Mouse (Mus musculus) mature B cell (primary cell): ENCODE data around the gene Trim44.

Experiments
- in situ Hi-C: fragments of 300-500 bp; cut with MboI; formaldehyde crosslinking; loops from 2 replicates; pipeline ENCODE4 v1.14.3; 2019

The Trim44 gene

GRCm38 (mm10) chr2:102364565-102365200, 42.9 kb downstream of the Trim44 start:
- in situ Hi-C loops: no loop called here

GRCm38 (mm10) chr2:102362896-102363530, 44.6 kb downstream of the Trim44 start:
- in situ Hi-C loops: no loop called here

- in situ Hi-C loops: no loop called here
Measured at GRCm38 (mm10) chr2:102362266-102362665, 45.4 kb downstream of the Trim44 start.

GRCm38 (mm10) chr2:102356879-102357695, 50.5 kb downstream of the Trim44 start:
- in situ Hi-C loops: no loop called here

- in situ Hi-C loops: no loop called here
Measured at GRCm38 (mm10) chr2:102354076-102354475, 53.6 kb downstream of the Trim44 start.

- in situ Hi-C loops: no loop called here
Measured at GRCm38 (mm10) chr2:102341429-102341828, 66.2 kb downstream of the Trim44 start.

GRCm38 (mm10) chr2:102336816-102337215, 70.8 kb downstream of the Trim44 start:
- in situ Hi-C loops: no loop called here

GRCm38 (mm10) chr2:102331932-102332331, 75.7 kb downstream of the Trim44 start:
- in situ Hi-C loops: no loop called here

- in situ Hi-C loops: no loop called here
Measured at GRCm38 (mm10) chr2:102331092-102331491, 76.5 kb downstream of the Trim44 start.

GRCm38 (mm10) chr2:102325921-102326320, 81.7 kb downstream of the Trim44 start:
- in situ Hi-C loops: no loop called here

- in situ Hi-C loops: no loop called here
Measured at GRCm38 (mm10) chr2:102324336-102324735, 83.3 kb downstream of the Trim44 start.

GRCm38 (mm10) chr2:102316540-102316939, 91.1 kb downstream of the Trim44 start:
- in situ Hi-C loops: no loop called here

- in situ Hi-C loops: no loop called here
Measured at GRCm38 (mm10) chr2:102315153-102315552, 92.5 kb downstream of the Trim44 start.

GRCm38 (mm10) chr2:102314610-102315009, 93.0 kb downstream of the Trim44 start:
- in situ Hi-C loops: no loop called here

GRCm38 (mm10) chr2:102314068-102314467, 93.6 kb downstream of the Trim44 start:
- in situ Hi-C loops: no loop called here

GRCm38 (mm10) chr2:102312903-102313302, 94.7 kb downstream of the Trim44 start:
- in situ Hi-C loops: no loop called here

- in situ Hi-C loops: no loop called here
Measured at GRCm38 (mm10) chr2:102303274-102303673, 104.4 kb downstream of the Trim44 start.

- in situ Hi-C loops: no loop called here
Measured at GRCm38 (mm10) chr2:102302532-102302931, 105.1 kb downstream of the Trim44 start.

GRCm38 (mm10) chr2:102294827-102295270, 112.8 kb downstream of the Trim44 start:
- in situ Hi-C loops: no loop called here

GRCm38 (mm10) chr2:102293181-102293580, 114.4 kb downstream of the Trim44 start:
- in situ Hi-C loops: no loop called here

GRCm38 (mm10) chr2:102292051-102292450, 115.6 kb downstream of the Trim44 start:
- in situ Hi-C loops: no loop called here

GRCm38 (mm10) chr2:102291533-102291932, 116.1 kb downstream of the Trim44 start:
- in situ Hi-C loops: no loop called here

GRCm38 (mm10) chr2:102290041-102290440, 117.6 kb downstream of the Trim44 start:
- in situ Hi-C loops: no loop called here
